Mouse (Mus musculus): ENCODE data around the gene Eif5.

DNA sequence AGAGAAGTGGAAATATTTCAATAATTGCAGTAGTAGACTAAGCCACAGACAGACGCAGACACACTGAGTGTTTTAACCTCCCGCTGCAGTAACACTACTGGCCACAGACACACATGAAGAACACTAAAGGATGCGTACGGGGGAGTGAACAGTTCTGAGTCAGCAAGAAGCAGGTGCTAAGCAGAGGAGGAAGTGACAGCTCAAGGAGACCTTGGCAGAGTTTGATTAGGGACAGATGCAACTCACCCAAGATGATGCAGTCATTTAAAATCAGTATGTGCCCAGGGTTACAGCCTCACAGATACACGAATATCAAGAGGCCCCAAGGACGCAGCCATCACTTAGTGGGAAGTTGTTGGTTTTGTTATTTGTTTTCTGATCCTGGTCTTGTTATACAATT lies 21.0 kb upstream of the Eif5 start:
- TF ChIP-seq CTCF (IDR thresholded peaks at IDR 0.05; ENCODE audit: low read depth) (peak; percentile 46), EP300 (IDR thresholded peaks at IDR 0.05; ENCODE audit: low read depth) (peak; percentile 93)
